Mouse (Mus musculus): Measurements from ENCODE around the gene Cdh24.

The Cdh24 gene

DNA sequence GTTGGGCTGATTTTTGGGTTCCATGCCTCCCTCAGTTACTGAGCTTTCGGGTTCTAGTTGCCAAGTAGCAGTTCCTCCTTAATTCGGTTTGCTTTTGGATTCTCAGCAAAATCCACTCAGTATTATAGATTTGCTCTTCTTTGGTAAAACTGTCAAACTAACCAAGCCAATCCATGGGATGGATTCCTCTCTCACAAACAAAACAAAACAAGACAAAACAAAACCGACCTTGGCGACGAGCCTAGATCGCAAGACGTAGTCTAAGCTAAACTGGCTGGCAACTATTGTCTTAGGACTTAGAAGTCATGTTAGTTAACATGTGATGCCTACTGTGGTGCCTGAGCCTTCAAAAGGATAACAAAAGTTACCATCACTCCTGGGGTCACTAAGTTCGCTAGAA lies 37.5 kb downstream of the Cdh24 start:
- H3K27me3 ChIP-seq (ENCODE audit: control insufficient read depth, insufficient read depth, low read length, poor library complexity, severe bottlenecking) = no peaks in the 10 kb centered on the region
- H3K36me3 ChIP-seq (ENCODE audit: control insufficient read depth, insufficient read depth, low read length, poor library complexity, severe bottlenecking) = no peaks in the 10 kb centered on the region
- no peak for DNase-seq (ENCODE audit: low read depth, low spot score)

DNA sequence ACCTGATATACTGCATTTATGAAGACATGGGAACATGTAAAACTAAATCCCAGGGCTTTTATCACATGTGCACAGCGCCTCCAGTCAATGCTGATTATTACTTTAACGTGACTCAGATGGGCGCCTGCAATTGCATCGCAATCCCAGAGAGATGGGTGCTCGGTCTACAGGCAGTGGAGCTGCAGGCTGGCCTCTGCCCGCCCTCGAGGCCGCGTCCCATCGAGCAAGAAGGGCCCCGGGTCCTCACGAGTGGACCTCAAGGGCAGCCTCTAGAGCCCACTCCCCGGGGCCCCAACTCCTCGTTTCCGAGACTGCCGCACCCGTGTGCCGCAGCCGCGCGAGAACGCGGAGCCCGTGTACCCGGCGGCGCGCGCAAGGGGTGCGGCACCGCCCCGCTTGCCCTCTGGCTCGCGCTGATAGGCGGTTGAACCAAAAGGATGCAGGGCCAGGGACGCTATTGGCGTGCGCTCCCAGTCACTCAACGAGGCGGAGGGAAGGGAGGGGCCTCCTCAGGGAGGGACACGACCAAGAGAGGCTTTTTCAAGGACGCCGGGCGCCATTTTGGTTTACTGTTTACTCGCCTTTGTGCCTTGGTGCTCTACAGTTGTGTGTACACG lies 38.0 kb downstream of the Cdh24 start:
- DNase-seq (ENCODE audit: low read depth, low spot score) = peak; percentile 96
- H3K36me3 ChIP-seq (ENCODE audit: control insufficient read depth, insufficient read depth, low read length, poor library complexity, severe bottlenecking) = no peaks in the 10 kb centered on the region
- H3K27me3 ChIP-seq (ENCODE audit: control insufficient read depth, insufficient read depth, low read length, poor library complexity, severe bottlenecking) = no peaks in the 10 kb centered on the region

DNA sequence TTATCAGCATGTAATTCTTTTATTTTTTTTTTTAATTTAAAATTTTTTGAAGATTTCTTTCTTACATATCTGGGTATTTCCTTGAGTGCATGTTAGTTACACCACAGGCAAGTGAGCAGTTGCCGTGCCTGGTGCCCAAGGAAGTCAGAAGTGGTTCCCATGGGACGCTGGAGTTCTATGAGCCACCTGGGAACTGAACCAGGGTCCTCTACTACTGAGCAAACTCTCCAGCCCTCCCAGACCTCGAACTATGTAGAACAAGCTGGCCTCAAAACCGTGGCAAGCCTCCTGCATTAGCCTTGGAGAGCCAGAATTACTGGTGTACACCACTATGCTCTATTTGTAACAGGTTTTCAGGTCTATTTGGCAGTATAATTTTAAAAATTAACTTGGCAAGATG lies 38.6 kb downstream of the Cdh24 start:
- no peaks in the 10 kb centered on the region for H3K27me3 ChIP-seq (ENCODE audit: control insufficient read depth, insufficient read depth, low read length, poor library complexity, severe bottlenecking)
- peak; percentile 17 for DNase-seq (ENCODE audit: low read depth, low spot score)
- no peaks in the 10 kb centered on the region for H3K36me3 ChIP-seq (ENCODE audit: control insufficient read depth, insufficient read depth, low read length, poor library complexity, severe bottlenecking)

DNA sequence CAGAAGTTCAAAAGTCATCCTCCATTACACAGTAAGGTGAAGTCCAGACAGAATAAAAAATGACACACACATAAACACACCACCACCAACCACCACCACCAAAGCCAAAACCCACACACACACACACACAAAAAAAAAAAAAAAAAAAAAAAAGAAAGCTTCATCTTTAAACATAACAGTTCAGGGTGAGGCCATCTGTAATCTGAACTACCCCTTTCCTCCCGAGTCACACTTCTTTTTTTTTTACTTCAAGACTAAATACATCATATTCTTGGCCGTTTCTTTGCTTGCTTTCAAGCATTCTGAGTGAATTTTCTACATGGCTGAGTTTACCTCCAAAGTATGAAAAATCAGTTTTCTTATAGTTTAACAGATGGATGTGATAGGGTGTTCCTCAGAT lies 39.6 kb downstream of the Cdh24 start:
- DNase-seq (ENCODE audit: low read depth, low spot score) = no peak

DNA sequence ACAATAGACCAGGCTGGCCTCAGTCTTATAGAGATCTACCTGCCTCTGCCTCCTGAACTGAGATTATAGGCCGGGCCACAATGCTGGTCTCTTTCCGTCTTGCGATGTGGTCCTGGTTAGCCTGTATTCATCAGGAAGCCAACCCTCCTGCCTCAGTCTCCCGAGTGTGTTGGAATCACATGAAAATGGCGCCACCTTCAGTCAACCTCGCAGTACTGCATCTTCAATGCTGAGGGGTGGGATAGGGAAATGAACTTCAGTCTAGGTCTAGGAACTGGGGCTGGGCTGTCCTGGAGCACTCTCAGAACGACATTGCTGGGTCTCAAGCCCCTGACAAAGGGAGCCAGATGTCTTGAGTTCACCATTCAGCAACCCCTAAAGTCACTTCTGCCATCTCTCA lies 44.1 kb downstream of the Cdh24 start:
- no peaks in the 10 kb centered on the region for H3K27me3 ChIP-seq (ENCODE audit: control insufficient read depth, insufficient read depth, low read length, poor library complexity, severe bottlenecking)
- peak; percentile 60 for DNase-seq (ENCODE audit: low read depth, low spot score)
- H3K36me3 ChIP-seq (ENCODE audit: control insufficient read depth, insufficient read depth, low read length, poor library complexity, severe bottlenecking) = no peaks in the 10 kb centered on the region

More for the DNA sequence above, 39.6 kb downstream of the Cdh24 start:
- Histone ChIP-seq H3K36me3 (ENCODE audit: control insufficient read depth, insufficient read depth, low read length, poor library complexity, severe bottlenecking) (no peaks in the 10 kb centered on the region), H3K27me3 (ENCODE audit: control insufficient read depth, insufficient read depth, low read length, poor library complexity, severe bottlenecking) (no peaks in the 10 kb centered on the region)

DNA sequence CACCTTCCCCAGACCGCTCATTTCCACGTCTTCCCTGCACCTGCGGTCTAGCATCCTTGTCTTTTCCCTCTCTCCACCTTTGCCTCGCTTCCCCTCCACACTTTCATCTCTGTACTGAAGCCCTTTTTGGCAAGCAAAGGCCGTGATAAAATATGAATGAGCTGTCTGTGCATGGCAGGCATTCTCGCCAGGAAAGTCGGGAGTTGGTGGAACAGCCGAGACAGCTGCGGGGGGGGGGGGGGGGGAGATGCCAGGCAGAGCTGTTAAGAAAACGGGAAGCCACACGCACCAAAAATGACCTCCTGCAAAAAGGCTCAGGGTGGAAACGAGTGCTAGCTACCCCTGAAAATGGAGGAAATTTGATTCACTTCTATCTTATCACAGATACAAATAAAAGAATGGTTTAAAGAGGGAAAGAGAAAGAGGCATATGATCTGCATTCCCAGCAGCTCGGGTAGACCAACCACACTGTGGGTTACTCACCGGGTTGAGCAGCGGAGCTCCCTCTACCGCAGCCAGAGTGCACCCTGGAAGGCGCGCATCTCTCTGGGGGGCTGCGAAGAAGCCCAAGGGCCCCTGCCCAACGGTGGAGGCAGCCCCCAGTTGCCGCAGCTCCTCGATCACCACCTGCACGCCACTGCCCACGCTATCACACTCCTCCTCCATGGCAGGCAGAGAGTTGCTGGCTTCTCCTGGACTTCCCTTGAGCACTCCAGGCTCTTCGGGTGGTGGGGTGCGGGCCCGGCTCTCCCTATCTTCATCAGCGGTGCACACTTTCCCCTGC lies 46.3 kb downstream of the Cdh24 start:
- Histone ChIP-seq H3K36me3 (ENCODE audit: control insufficient read depth, insufficient read depth, low read length, poor library complexity, severe bottlenecking) (no peaks in the 10 kb centered on the region), H3K27me3 (ENCODE audit: control insufficient read depth, insufficient read depth, low read length, poor library complexity, severe bottlenecking) (no peaks in the 10 kb centered on the region)
- no peak for DNase-seq (ENCODE audit: low read depth, low spot score)

DNA sequence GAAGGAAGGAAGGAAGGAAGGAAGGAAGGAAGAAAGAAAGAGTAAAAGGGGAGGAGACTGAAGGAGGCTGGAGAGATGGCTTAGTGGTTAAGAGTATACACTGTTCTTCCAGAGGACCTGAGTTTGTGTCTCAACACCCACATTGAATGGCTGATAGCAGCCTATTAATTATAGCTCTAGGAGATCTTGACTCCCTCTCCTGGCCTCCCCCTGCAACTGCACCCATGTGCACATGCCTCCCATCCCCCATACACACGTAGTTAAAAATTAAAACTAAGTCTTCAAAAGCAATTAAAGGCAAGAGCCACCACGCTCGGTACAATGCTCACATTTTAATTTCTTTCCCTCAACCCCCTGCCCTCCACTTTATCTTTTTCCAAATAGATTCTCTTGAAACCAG lies 47.1 kb downstream of the Cdh24 start:
- DNase-seq (ENCODE audit: low read depth, low spot score) = no peak
- Histone ChIP-seq H3K36me3 (ENCODE audit: control insufficient read depth, insufficient read depth, low read length, poor library complexity, severe bottlenecking) (no peaks in the 10 kb centered on the region), H3K27me3 (ENCODE audit: control insufficient read depth, insufficient read depth, low read length, poor library complexity, severe bottlenecking) (no peaks in the 10 kb centered on the region)

DNA sequence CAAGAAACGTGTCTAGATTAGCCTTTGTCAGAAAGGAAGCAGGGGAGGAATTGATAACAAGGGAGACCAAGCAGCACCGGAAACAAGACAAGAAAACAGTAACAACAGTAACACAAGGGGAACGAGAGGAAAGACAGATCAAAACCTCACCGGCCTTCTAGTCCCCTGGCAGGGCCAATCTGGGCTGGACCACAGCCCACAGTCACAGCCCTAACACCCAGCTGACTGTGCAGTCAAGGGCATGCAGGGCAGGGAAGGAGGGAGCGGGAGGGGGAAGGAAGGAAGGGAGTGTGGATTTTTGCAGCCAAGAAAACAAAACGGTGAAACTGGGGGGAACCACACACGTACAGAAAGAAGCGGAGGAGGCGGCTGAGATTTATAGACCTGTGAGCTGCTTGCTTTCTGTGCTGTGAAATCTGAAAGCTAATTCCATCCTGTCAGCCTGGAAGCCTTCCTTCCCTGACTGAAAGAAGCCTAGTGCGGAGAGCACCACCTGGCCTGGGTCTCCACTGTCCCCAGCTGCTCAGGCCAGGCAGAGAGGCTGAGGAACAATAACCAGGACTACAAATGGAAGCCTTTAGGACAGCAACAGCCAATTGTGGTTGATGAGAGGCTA lies 48.7 kb downstream of the Cdh24 start:
- no peak for DNase-seq (ENCODE audit: low read depth, low spot score)
- Histone ChIP-seq H3K36me3 (ENCODE audit: control insufficient read depth, insufficient read depth, low read length, poor library complexity, severe bottlenecking) (no peaks in the 10 kb centered on the region), H3K27me3 (ENCODE audit: control insufficient read depth, insufficient read depth, low read length, poor library complexity, severe bottlenecking) (no peaks in the 10 kb centered on the region)

DNA sequence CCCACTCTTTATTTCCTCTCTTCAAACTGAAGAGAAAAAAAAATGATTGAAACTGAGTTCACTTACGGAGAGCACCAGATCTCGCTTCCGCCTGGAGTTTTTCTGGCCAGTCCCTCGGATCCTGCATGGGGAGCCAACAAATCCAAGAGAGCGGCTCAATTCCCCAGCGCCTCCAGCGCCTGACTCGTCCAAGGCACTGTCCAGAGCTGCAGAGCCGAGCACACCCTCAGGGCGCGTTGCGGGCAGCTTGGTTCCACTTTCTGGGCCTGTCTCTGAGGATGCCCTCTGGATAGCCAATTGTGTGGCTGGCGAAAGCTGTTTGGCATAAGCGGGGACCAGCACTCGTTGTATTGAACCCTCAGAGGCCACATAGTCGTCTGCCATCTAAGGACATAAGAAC lies 50.1 kb downstream of the Cdh24 start:
- Histone ChIP-seq H3K36me3 (ENCODE audit: control insufficient read depth, insufficient read depth, low read length, poor library complexity, severe bottlenecking) (no peaks in the 10 kb centered on the region), H3K27me3 (ENCODE audit: control insufficient read depth, insufficient read depth, low read length, poor library complexity, severe bottlenecking) (no peaks in the 10 kb centered on the region)
- DNase-seq (ENCODE audit: low read depth, low spot score) = no peak

DNA sequence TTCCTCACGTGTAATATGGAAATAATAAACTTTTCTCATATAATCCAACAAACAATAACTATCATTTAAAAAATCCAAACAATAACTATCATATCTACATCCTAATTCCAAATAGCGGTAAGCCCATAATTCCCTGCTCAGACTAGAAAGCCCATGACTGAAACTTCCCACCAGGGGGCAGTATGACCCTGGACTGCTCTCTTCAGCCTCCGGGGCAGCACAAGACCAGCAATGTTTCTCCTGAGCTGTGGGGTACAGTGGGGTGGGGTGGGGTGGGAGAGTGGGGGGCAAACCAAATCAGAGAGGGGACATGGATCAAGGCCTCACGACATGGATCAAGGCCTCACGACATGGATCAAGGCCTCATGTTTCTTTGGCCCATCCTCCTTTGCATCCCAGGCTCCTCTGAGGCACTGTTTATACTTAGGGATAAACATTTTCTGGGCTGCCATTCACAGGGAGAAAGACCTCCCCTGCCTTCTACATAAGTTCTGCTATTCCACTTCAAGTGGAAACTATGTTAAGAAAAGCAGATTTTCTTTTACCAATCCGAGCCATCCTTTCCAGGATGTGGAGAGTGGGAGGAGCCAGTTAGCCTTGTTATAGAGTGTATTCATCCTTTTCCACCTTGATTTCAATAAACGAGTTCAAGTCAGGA lies 57.4 kb downstream of the Cdh24 start:
- peak; percentile 71 for DNase-seq (ENCODE audit: low read depth, low spot score)
- no peaks in the 10 kb centered on the region for H3K36me3 ChIP-seq (ENCODE audit: control insufficient read depth, insufficient read depth, low read length, poor library complexity, severe bottlenecking)
- no peaks in the 10 kb centered on the region for H3K27me3 ChIP-seq (ENCODE audit: control insufficient read depth, insufficient read depth, low read length, poor library complexity, severe bottlenecking)

DNA sequence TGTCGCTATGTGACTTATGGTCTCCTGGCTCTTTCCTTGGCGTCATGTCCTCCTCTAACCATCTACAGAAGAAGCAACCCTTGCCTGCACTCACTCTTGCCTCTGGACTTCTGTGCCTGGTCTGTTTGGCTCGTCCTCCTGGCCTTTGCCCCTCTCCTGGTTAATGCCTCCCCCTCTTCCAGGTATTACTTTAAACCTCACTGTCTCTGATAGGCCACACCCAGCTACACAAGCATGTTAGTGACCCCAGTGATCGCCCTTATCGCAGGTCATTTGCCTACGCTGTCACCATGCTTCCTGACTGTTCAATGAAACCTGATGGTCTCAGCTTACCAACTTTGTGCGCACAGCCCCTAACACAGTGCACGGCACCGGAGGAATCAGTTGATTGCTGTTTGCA lies 58.6 kb downstream of the Cdh24 start:
- no peaks in the 10 kb centered on the region for H3K27me3 ChIP-seq (ENCODE audit: control insufficient read depth, insufficient read depth, low read length, poor library complexity, severe bottlenecking)
- DNase-seq (ENCODE audit: low read depth, low spot score) = no peak
- H3K36me3 ChIP-seq (ENCODE audit: control insufficient read depth, insufficient read depth, low read length, poor library complexity, severe bottlenecking) = no peaks in the 10 kb centered on the region

Data from splenic B cell, adult 2 months (primary cell).